Mouse (Mus musculus): ENCODE results near the gene Cpsf3.

Cpsf3 gene

GRCm38 (mm10) chr12:21337171-21337570 is 52.0 kb downstream of the Cpsf3 start:
- no peak for DNase-seq

- DNase-seq, result no peak
These were observed 55.5 kb downstream of the Cpsf3 start for GRCm38 (mm10) chr12:21340674-21341073.

GRCm38 (mm10) chr12:21346972-21347371 is 61.8 kb downstream of the Cpsf3 start:
- DNase-seq, result no peak

- no peak for DNase-seq
These were observed 65.1 kb downstream of the Cpsf3 start for GRCm38 (mm10) chr12:21350113-21350876.

GRCm38 (mm10) chr12:21353681-21354080 is 68.5 kb downstream of the Cpsf3 start:
- no peak for DNase-seq

- DNase-seq, result no peak
These were observed 77.5 kb downstream of the Cpsf3 start for GRCm38 (mm10) chr12:21362686-21363085.

- no peak for DNase-seq
These were observed 78.0 kb downstream of the Cpsf3 start for GRCm38 (mm10) chr12:21363195-21363594.

Data from liver (tissue).